Mouse (Mus musculus) megakaryocyte, embryonic 14.5 days (primary cell): ENCODE measurements at regions not wholly inside any gene's neighbourhood (a gene's known extent, or its start where the extent isn't known, plus 50 kb on each side); places are given as distances from the start of the nearest gene placed in this dataset.

ENCODE experiments used
- H3K27me3 ChIP-seq: replicated peaks from 2 replicates; pipeline ENCODE3; 2012; ENCODE audit warnings: inconsistent platforms
- H3K36me3 ChIP-seq: replicated peaks from 2 replicates; pipeline ENCODE3; 2012; ENCODE audit warnings: low read length, inconsistent platforms, mixed read lengths
- H3K4me1 ChIP-seq: 2 replicates; pipeline ENCODE4 v1.6.1; 2012; ENCODE audit warnings: inconsistent platforms
- H3K4me3 ChIP-seq: replicated peaks from 2 replicates; pipeline ENCODE3; 2012; ENCODE audit warnings: moderate library complexity, mild to moderate bottlenecking, inconsistent platforms
- H3K9me3 ChIP-seq: 2 replicates; pipeline ENCODE4 v1.6.1; 2012; ENCODE audit warnings: inconsistent platforms
- FLI1 ChIP-seq: IDR thresholded peaks from 2 replicates; pipeline ENCODE4 v1.6.1; 2012; ENCODE audit warnings: low read length, inconsistent platforms, mixed read lengths
- GATA1 ChIP-seq: IDR thresholded peaks from 3 replicates; pipeline ENCODE4 v1.6.1; 2012; ENCODE audit warnings: mixed read lengths, low read length, inconsistent platforms, borderline replicate concordance

DNA sequence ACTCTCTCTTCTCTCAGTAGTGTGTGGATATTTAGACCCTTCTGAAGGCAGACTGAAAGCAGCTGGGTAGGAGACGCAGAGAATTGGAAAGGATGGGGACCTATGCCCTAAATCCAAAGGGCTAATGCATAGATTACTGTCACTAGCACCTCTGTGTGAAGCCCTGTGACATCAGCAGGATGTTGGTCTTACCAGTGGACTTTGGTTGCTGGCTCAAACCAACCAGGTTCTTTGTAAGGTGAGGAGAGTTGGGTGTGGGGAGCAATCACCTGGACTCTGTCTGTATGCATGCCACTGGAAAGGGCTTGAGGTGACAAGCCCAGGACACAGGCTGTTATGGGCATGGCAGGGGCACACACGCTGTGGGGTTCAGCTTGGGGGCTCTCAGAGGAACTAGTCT lies 173.7 kb upstream of the Sall1 start:
- Histone ChIP-seq H3K9me3 (peaks cover 26% of the 10 kb centered on the region), H3K4me3 (no peak overlapping the region)
- TF ChIP-seq FLI1: no peak

DNA sequence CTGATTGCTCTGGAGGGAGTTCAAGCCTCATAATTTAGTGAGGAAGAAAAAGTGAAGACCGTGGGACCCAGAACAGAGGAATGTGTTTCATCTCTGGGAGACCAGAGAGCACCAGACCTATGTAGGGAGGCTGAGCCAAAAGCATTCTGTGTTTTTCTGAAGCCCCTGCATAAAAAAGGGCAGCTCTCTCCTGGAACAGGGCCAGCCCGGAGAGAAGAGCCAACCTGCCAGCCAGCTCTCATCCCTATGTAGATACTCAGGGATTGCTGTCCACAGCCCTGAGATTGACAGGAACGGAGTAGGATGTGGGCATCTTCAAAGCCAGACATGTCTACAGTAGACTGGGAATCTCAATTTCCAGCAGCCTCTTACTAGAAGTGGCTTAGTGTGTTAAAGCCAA lies 168.0 kb upstream of the Sall1 start:
- no peak for TF ChIP-seq GATA1
- TF ChIP-seq FLI1: no peak

More for the DNA sequence above, 173.7 kb upstream of the Sall1 start:
- Histone ChIP-seq H3K27me3 (no peaks in the 10 kb centered on the region), H3K4me1 (no peaks in the 10 kb centered on the region), H3K36me3 (no peaks in the 10 kb centered on the region)

DNA sequence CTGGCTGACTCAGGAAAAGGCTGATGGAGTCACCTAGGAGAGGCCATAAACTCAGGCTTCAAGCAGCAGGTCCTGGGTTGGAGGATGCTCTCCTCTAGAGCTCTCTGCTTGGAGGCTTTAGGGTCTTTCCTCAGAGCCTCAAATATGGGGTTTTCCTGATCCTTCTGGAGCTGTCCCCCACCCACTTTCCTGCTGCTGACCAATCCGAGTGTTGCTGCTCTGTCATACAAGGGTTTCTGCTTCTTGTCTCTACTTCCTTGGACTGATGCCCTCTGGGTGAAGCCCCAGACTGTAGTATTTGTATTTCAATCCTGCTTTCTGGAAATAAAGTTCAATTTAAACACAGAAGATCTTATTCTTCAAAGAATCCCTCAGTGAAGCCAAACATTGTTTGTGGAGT lies 166.7 kb upstream of the Sall1 start:
- no peaks in the 10 kb centered on the region for H3K36me3 ChIP-seq
- no peaks in the 10 kb centered on the region for H3K9me3 ChIP-seq
- TF ChIP-seq GATA1 (no peak), FLI1 (no peak)
- no peaks in the 10 kb centered on the region for H3K27me3 ChIP-seq
- no peaks in the 10 kb centered on the region for H3K4me1 ChIP-seq
- H3K4me3 ChIP-seq: no peak overlapping the region

More for the DNA sequence above, 168.0 kb upstream of the Sall1 start:
- no peaks in the 10 kb centered on the region for H3K4me1 ChIP-seq
- no peaks in the 10 kb centered on the region for H3K27me3 ChIP-seq
- H3K36me3 ChIP-seq: no peaks in the 10 kb centered on the region
- H3K4me3 ChIP-seq: no peak overlapping the region
- H3K9me3 ChIP-seq: no peaks in the 10 kb centered on the region

DNA sequence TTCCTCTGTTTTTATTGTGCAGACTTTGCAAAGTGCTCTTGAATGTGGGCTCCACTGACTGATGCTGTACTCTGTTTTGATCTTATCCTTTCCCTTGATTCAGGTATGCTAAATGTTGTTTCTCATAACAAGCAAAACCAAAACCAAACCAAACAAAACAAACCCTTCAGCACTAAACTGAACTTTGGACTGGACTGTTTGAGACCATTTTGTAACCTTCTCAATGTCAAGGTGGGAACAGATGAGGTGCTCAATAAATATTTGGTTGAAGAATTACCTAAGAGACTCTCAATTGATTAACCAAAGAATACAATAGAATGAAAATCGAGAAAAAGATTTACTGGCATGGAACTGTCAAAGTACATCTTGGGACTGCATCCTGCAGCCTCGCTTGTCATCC lies 163.9 kb upstream of the Sall1 start:
- H3K27me3 ChIP-seq: no peaks in the 10 kb centered on the region
- H3K9me3 ChIP-seq: no peaks in the 10 kb centered on the region
- no peaks in the 10 kb centered on the region for H3K36me3 ChIP-seq
- H3K4me1 ChIP-seq: no peaks in the 10 kb centered on the region
- no peak overlapping the region for H3K4me3 ChIP-seq
- TF ChIP-seq FLI1 (no peak), GATA1 (no peak)

DNA sequence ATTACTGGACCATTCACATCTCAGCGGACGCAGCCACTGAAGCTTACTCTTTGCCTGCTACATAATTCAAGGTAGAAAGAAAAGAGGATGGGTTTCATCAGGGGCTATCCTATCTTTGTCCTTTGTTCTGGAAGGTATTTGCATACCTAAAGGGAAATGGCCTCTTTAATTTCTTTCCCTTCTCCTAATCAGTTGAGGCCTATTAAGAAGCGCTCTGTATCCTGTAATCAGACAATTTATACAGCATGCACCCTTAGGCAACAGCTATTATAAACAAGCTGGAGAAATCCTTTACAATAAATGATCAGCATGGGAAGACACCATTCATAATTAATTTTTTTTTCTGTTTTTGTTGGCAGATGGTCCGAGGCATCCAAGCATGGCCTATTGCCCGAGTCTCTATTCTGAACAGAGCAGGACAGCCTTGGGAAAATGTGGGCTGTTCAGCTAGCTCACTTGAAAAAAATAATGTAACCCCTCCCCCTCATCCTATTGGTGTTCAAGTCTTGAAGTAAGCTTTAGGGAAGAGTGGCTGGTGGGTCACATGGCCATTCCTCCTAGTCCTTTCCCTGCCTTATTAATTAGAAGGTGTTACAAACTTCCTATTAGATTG lies 158.6 kb upstream of the Sall1 start:
- Histone ChIP-seq H3K27me3 (no peaks in the 10 kb centered on the region), H3K4me3 (no peak overlapping the region), H3K4me1 (no peaks in the 10 kb centered on the region), H3K36me3 (no peaks in the 10 kb centered on the region), H3K9me3 (peaks cover 12% of the 10 kb centered on the region)
- TF ChIP-seq GATA1: no peak
- TF ChIP-seq FLI1: no peak

DNA sequence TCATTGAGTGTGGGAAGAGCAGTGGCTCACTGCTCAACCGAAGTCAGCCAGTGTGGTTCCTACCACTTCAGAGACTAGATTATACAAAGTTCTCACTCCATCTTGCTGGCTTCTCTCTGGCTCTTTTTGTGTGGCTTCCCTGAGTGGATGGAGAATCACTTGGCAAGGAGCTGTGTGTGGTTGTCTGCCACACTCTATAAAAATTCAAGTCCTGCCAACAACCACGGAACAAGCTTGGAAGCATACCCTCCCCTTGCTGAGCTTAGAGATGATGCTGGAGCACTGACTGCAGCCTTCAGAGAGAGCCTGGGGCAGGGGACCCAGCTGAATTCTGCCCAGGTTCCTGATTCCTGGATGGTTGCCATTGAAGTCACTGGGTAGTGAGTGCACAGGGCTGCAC lies 156.3 kb upstream of the Sall1 start:
- Histone ChIP-seq H3K36me3 (no peaks in the 10 kb centered on the region), H3K4me3 (no peak overlapping the region), H3K27me3 (no peaks in the 10 kb centered on the region), H3K4me1 (no peaks in the 10 kb centered on the region), H3K9me3 (peaks cover 20% of the 10 kb centered on the region)
- TF ChIP-seq FLI1 (no peak), GATA1 (no peak)

DNA sequence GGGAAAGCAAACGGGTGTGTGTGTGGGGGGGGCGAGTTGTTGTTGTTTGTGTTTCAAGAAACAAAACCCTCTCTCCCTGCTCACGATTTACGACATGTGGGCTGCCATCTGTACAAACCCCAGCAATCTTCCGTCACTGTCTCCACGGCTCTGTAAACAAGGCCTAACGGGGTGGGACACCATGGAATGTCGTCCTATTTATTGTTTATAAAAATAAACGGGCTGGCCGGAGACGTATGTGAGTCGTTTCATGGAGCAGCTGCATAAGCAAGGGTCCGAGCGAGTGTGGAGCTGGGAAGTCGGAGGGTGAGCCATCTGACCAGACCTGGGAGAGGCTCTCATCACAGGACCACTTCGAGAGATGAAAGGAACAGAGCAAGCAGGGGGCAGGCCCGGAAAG lies 141.4 kb upstream of the Sall1 start:
- H3K27me3 ChIP-seq: no peaks in the 10 kb centered on the region
- no peaks in the 10 kb centered on the region for H3K36me3 ChIP-seq
- no peak overlapping the region for H3K4me3 ChIP-seq
- peaks cover 19% of the 10 kb centered on the region for H3K9me3 ChIP-seq
- TF ChIP-seq FLI1 (no peak), GATA1 (no peak)
- no peaks in the 10 kb centered on the region for H3K4me1 ChIP-seq

DNA sequence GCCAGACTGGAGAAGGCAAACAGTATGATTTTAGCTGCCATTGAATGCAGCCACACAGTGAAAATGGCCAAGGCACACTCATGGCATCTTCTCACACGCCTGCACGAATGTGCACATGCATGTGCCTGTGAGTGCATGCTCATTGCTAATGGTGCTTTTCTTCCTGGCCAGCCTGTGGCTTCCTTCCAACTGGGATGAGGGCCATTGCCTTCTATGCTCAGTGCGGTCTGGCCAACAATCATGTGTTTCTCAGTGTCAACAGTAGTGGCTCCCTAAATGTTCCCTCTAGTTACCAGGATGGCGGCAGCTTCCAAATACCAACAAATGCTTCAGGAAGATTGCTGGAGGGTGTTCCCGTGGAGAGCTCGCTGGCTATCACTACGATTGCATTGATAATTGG lies 131.7 kb upstream of the Sall1 start:
- Histone ChIP-seq H3K4me1 (no peaks in the 10 kb centered on the region), H3K4me3 (peak overlapping the region; percentile 34), H3K27me3 (no peaks in the 10 kb centered on the region), H3K9me3 (peaks cover 75% of the 10 kb centered on the region), H3K36me3 (no peaks in the 10 kb centered on the region)
- TF ChIP-seq FLI1: no peak
- no peak for TF ChIP-seq GATA1

DNA sequence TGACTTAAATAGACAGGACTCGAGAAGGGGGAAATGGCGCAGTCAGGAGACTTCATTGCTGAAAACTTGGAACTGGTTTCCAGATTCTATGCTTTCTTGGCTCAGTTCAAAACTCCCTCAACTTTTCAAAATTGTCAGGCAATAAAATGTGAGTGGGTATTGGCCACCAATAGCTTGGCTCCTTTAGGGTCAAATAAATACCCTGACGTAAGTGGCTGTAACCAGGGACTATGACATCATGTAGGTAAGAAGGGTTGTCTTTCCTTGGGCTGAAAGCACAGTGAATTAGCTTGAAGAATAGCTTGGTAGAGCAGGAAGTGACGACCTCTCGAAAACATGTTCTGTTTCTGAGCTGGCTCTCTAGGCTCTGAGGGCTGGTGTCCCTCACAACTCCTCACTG lies 127.6 kb upstream of the Sall1 start:
- H3K9me3 ChIP-seq: peaks cover 61% of the 10 kb centered on the region
- TF ChIP-seq FLI1 (no peak), GATA1 (no peak)
- H3K4me1 ChIP-seq: no peaks in the 10 kb centered on the region
- H3K4me3 ChIP-seq: no peak overlapping the region
- no peaks in the 10 kb centered on the region for H3K36me3 ChIP-seq
- no peaks in the 10 kb centered on the region for H3K27me3 ChIP-seq

DNA sequence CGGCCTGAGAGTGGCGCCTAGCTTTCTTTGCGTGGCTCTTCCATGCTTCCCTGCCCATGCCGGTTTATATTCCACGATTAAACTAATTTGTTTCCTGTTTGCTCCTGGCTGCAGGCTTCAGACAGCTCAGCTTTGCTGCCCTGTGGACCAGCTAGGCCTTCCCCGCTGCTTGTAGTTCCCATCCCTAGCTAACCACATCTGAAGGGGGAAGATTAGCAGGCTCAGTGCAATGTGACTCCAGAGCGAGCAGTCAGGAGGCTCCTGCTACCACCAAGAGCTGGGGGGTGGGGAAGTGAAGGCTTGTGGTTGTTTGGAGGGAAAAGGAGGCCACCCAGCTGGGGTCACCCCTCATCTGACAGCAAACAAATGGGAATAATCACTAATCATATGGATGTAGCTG lies 125.5 kb upstream of the Sall1 start:
- TF ChIP-seq GATA1 (no peak), FLI1 (no peak)
- no peaks in the 10 kb centered on the region for H3K36me3 ChIP-seq
- peaks cover 55% of the 10 kb centered on the region for H3K9me3 ChIP-seq
- H3K4me1 ChIP-seq: no peaks in the 10 kb centered on the region
- H3K4me3 ChIP-seq: no peak overlapping the region
- no peaks in the 10 kb centered on the region for H3K27me3 ChIP-seq

DNA sequence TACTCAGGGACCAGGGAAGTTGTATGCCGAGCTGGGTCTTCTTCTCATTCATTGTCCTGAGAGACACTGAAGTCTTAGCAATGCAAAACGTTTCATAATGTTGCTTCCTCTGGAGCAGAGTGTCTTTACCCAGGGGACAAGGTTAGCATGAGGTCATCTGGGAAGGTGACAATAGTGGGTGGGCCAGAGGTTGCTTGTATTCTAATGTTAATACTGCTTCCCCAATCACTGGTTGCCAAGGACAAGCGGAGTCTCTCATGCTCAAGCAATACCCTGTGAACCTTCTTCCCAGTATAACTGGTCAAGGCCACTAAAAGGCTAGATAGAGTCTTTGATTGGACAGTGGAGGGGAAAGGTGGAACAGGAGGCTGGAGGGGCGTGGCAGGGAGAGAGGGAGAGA lies 123.1 kb upstream of the Sall1 start:
- no peaks in the 10 kb centered on the region for H3K27me3 ChIP-seq
- H3K9me3 ChIP-seq: peaks cover 56% of the 10 kb centered on the region
- H3K4me1 ChIP-seq: no peaks in the 10 kb centered on the region
- TF ChIP-seq FLI1: no peak
- no peak for TF ChIP-seq GATA1
- H3K36me3 ChIP-seq: no peaks in the 10 kb centered on the region
- no peak overlapping the region for H3K4me3 ChIP-seq
